Mouse (Mus musculus): ENCODE results near the gene Ncapd2. TPM values are rescaled to one million over a fixed set of nuclear protein-coding genes. Genes with fewer than 3 reads are reported as not detected.

The Ncapd2 gene
- polyA plus RNA-seq, 1 experiment from 2014 or later = 67.5 TPM

GRCm38 (mm10) chr6:125173256-125173655 is 18.2 kb downstream of the Ncapd2 start:
- Histone ChIP-seq H3K9ac (ENCODE audit: low read length) (no peak overlapping the region), H3K27me3 (ENCODE audit: control insufficient read depth, insufficient read depth, low read length) (no peaks in the 10 kb centered on the region), H3K27ac (replicated peaks in 1 of 2; ENCODE audit: control insufficient read depth in 1 of 2, insufficient read depth in 1 of 2, low read depth in 2 of 2, low read length in 2 of 2) (no peak overlapping the region), H3K4me2 (ENCODE audit: low read length) (no peak overlapping the region), H3K4me3 (ENCODE audit: control insufficient read depth in 1 of 2, insufficient read depth in 1 of 2, low read depth in 1 of 2, low read length in 2 of 2) (no peak overlapping the region), H3K36me3 (ENCODE audit: control insufficient read depth, insufficient read depth, low read length) (peaks cover 100% of the 10 kb centered on the region), H3K4me1 (ENCODE audit: control insufficient read depth in 2 of 2, insufficient read depth in 2 of 2, low read length in 2 of 2) (no peaks in the 10 kb centered on the region; a peak in 2 of 4 replicates), H3K9me3 (ENCODE audit: control insufficient read depth, low read length) (no peaks in the 10 kb centered on the region)
- 94% methylated on average over 7 of the region's 7 CpGs for WGBS
- no peak for ATAC-seq (ENCODE audit: insufficient number of reproducible peaks, insufficient read depth, low FRiP score, low read depth)

GRCm38 (mm10) chr6:125172474-125172873 is 19.0 kb downstream of the Ncapd2 start:
- Histone ChIP-seq H3K9ac (ENCODE audit: low read length) (no peak overlapping the region), H3K4me1 (ENCODE audit: control insufficient read depth in 2 of 2, insufficient read depth in 2 of 2, low read length in 2 of 2) (peaks cover 5 to 6% of the 10 kb centered on the region in 2 experiments), H3K27ac (replicated peaks in 1 of 2; ENCODE audit: control insufficient read depth in 1 of 2, insufficient read depth in 1 of 2, low read depth in 2 of 2, low read length in 2 of 2) (no peak overlapping the region), H3K4me2 (ENCODE audit: low read length) (no peak overlapping the region), H3K4me3 (ENCODE audit: control insufficient read depth in 1 of 2, insufficient read depth in 1 of 2, low read depth in 1 of 2, low read length in 2 of 2) (no peak overlapping the region), H3K27me3 (ENCODE audit: control insufficient read depth, insufficient read depth, low read length) (no peaks in the 10 kb centered on the region), H3K9me3 (ENCODE audit: control insufficient read depth, low read length) (no peaks in the 10 kb centered on the region), H3K36me3 (ENCODE audit: control insufficient read depth, insufficient read depth, low read length) (peaks cover 100% of the 10 kb centered on the region)
- ATAC-seq (ENCODE audit: insufficient number of reproducible peaks, insufficient read depth, low FRiP score, low read depth) = no peak
- 58% methylated on average over 2 of the region's 2 CpGs for WGBS

- Histone ChIP-seq H3K27ac (replicated peaks in 1 of 2; ENCODE audit: control insufficient read depth in 1 of 2, insufficient read depth in 1 of 2, low read depth in 2 of 2, low read length in 2 of 2) (peak overlapping the region in 1 of 2 experiments; percentile 14; a peak in 2 of 4 replicates), H3K4me1 (ENCODE audit: control insufficient read depth in 2 of 2, insufficient read depth in 2 of 2, low read length in 2 of 2) (peaks cover 12 to 13% of the 10 kb centered on the region in 2 experiments), H3K27me3 (ENCODE audit: control insufficient read depth, insufficient read depth, low read length) (no peaks in the 10 kb centered on the region), H3K4me3 (ENCODE audit: control insufficient read depth in 1 of 2, insufficient read depth in 1 of 2, low read depth in 1 of 2, low read length in 2 of 2) (no peak overlapping the region), H3K36me3 (ENCODE audit: control insufficient read depth, insufficient read depth, low read length) (peaks cover 79% of the 10 kb centered on the region), H3K9me3 (ENCODE audit: control insufficient read depth, low read length) (no peaks in the 10 kb centered on the region), H3K9ac (ENCODE audit: low read length) (no peak overlapping the region), H3K4me2 (ENCODE audit: low read length) (no peak overlapping the region)
- ATAC-seq (ENCODE audit: insufficient number of reproducible peaks, insufficient read depth, low FRiP score, low read depth) = no peak
- WGBS = 63% methylated on average over 6 of the region's 6 CpGs
Measured at GRCm38 (mm10) chr6:125170194-125170593, 21.3 kb downstream of the Ncapd2 start.

- Histone ChIP-seq H3K9ac (ENCODE audit: low read length) (peak overlapping the region; percentile 97; the same call in 1 of the 2 replicates), H3K27ac (replicated peaks in 1 of 2; ENCODE audit: control insufficient read depth in 1 of 2, insufficient read depth in 1 of 2, low read depth in 2 of 2, low read length in 2 of 2) (peak overlapping the region in 1 of 2 experiments; percentile 100; a peak in 3 of 4 replicates), H3K27me3 (ENCODE audit: control insufficient read depth, insufficient read depth, low read length) (no peaks in the 10 kb centered on the region), H3K4me2 (ENCODE audit: low read length) (no peak overlapping the region), H3K9me3 (ENCODE audit: control insufficient read depth, low read length) (no peaks in the 10 kb centered on the region), H3K4me1 (ENCODE audit: control insufficient read depth in 2 of 2, insufficient read depth in 2 of 2, low read length in 2 of 2) (peaks cover 13 to 20% of the 10 kb centered on the region in 2 experiments), H3K4me3 (ENCODE audit: control insufficient read depth in 1 of 2, insufficient read depth in 1 of 2, low read depth in 1 of 2, low read length in 2 of 2) (no peak overlapping the region), H3K36me3 (ENCODE audit: control insufficient read depth, insufficient read depth, low read length) (peaks cover 73% of the 10 kb centered on the region)
- ATAC-seq (ENCODE audit: insufficient number of reproducible peaks, insufficient read depth, low FRiP score, low read depth) = no peak
- WGBS = 84% methylated on average over 14 of the region's 14 CpGs
Measured at GRCm38 (mm10) chr6:125168086-125168485, 23.4 kb downstream of the Ncapd2 start.

- Histone ChIP-seq H3K27ac (replicated peaks in 1 of 2; ENCODE audit: control insufficient read depth in 1 of 2, insufficient read depth in 1 of 2, low read depth in 2 of 2, low read length in 2 of 2) (peak overlapping the region; percentile 100), H3K4me2 (ENCODE audit: low read length) (peak overlapping the region; percentile 70), H3K4me1 (ENCODE audit: control insufficient read depth in 2 of 2, insufficient read depth in 2 of 2, low read length in 2 of 2) (peaks cover 13 to 24% of the 10 kb centered on the region in 2 experiments), H3K4me3 (ENCODE audit: control insufficient read depth in 1 of 2, insufficient read depth in 1 of 2, low read depth in 1 of 2, low read length in 2 of 2) (peak overlapping the region; percentile 67 to 76), H3K36me3 (ENCODE audit: control insufficient read depth, insufficient read depth, low read length) (peaks cover 71% of the 10 kb centered on the region), H3K9me3 (ENCODE audit: control insufficient read depth, low read length) (no peaks in the 10 kb centered on the region), H3K27me3 (ENCODE audit: control insufficient read depth, insufficient read depth, low read length) (no peaks in the 10 kb centered on the region), H3K9ac (ENCODE audit: low read length) (peak overlapping the region; percentile 97)
- WGBS = 14% methylated on average over 10 of the region's 10 CpGs
- ATAC-seq (ENCODE audit: insufficient number of reproducible peaks, insufficient read depth, low FRiP score, low read depth) = peak; percentile 62
Measured at GRCm38 (mm10) chr6:125166861-125167650, 24.4 kb downstream of the Ncapd2 start.

GRCm38 (mm10) chr6:125166051-125166751 is 25.3 kb downstream of the Ncapd2 start, which contains the start of gene Gapdh:
Gapdh (minus strand) TSS chr6:125166467.
- Histone ChIP-seq H3K4me2 (ENCODE audit: low read length) (peak within 1 kb of the TSS; percentile 70), H3K4me3 (ENCODE audit: control insufficient read depth in 1 of 2, insufficient read depth in 1 of 2, low read depth in 1 of 2, low read length in 2 of 2) (peak within 1 kb of the TSS; percentile 76 to 86), H3K9me3 (ENCODE audit: control insufficient read depth, low read length) (no peaks in the 10 kb centered on the region), H3K9ac (ENCODE audit: low read length) (peak within 1 kb of the TSS; percentile 97), H3K27me3 (ENCODE audit: control insufficient read depth, insufficient read depth, low read length) (no peaks in the 10 kb centered on the region), H3K36me3 (ENCODE audit: control insufficient read depth, insufficient read depth, low read length) (peaks cover 71% of the 10 kb centered on the region), H3K27ac (replicated peaks in 1 of 2; ENCODE audit: control insufficient read depth in 1 of 2, insufficient read depth in 1 of 2, low read depth in 2 of 2, low read length in 2 of 2) (peak within 1 kb of the TSS; percentile 100), H3K4me1 (ENCODE audit: control insufficient read depth in 2 of 2, insufficient read depth in 2 of 2, low read length in 2 of 2) (peaks cover 16 to 31% of the 10 kb centered on the region in 2 experiments)
- 0% methylated on average over 18 of the region's 18 CpGs for WGBS
- peak; percentile 82 for ATAC-seq (ENCODE audit: insufficient number of reproducible peaks, insufficient read depth, low FRiP score, low read depth)

- no peaks in the 10 kb centered on the region for H3K27me3 ChIP-seq (ENCODE audit: control insufficient read depth, insufficient read depth, low read length)
- H3K9ac ChIP-seq (ENCODE audit: low read length) = peak overlapping the region; percentile 97
- peak; percentile 81 for ATAC-seq (ENCODE audit: insufficient number of reproducible peaks, insufficient read depth, low FRiP score, low read depth)
- H3K9me3 ChIP-seq (ENCODE audit: control insufficient read depth, low read length) = no peaks in the 10 kb centered on the region
- H3K4me3 ChIP-seq (ENCODE audit: control insufficient read depth in 1 of 2, insufficient read depth in 1 of 2, low read depth in 1 of 2, low read length in 2 of 2) = peak overlapping the region; percentile 76 to 86
- peak overlapping the region; percentile 70 for H3K4me2 ChIP-seq (ENCODE audit: low read length)
- WGBS = under 1% methylated on average over 34 of the region's 36 CpGs
- H3K27ac ChIP-seq (replicated peaks in 1 of 2; ENCODE audit: control insufficient read depth in 1 of 2, insufficient read depth in 1 of 2, low read depth in 2 of 2, low read length in 2 of 2) = peak overlapping the region; percentile 100
- H3K36me3 ChIP-seq (ENCODE audit: control insufficient read depth, insufficient read depth, low read length) = peaks cover 71% of the 10 kb centered on the region
- peaks cover 24 to 39% of the 10 kb centered on the region in 2 experiments for H3K4me1 ChIP-seq (ENCODE audit: control insufficient read depth in 2 of 2, insufficient read depth in 2 of 2, low read length in 2 of 2)
Measured at GRCm38 (mm10) chr6:125165328-125165891, 26.1 kb downstream of the Ncapd2 start.
